22 mouse cellular contexts compared by ENCODE assay signal in genomic region chr13:44915382-44915781, GRCm38 (mm10).
A peak's percentile ranks its signal among the peaks of the same experiment; 100 is the strongest.
DNase-seq lines count a peak whose midpoint lies in the region; ATAC-seq and TF ChIP-seq lines count a peak whose summit lies in the region.
"Had no signal": no experiment of that assay in that cellular context is flagged by ENCODE, and none has a peak within 500 bp of the region (broad histone marks: within the 10 kb centered on the region; RNA-seq: fewer than 3 reads in every experiment).

No protein-coding gene starts in this region.

- H3K27me3 ChIP-seq in heart, embryonic 10.5 days (ENCODE audit: insufficient read depth, poor library complexity, severe bottlenecking), result no peaks in the 10 kb centered on the region
- H3K27me3 ChIP-seq in liver, embryonic 14.5 days (ENCODE audit: control insufficient read depth, insufficient read depth, low read length), result no peaks in the 10 kb centered on the region
- H3K27me3 ChIP-seq: embryonic facial prominence, embryonic 15.5 days; heart, embryonic 15.5 days; hindbrain, embryonic 13.5 days; limb, embryonic 12.5 days had no signal

- H3K4me1 ChIP-seq in heart, embryonic 10.5 days, result peaks cover 5% of the 10 kb centered on the region; the same call in 1 of the 2 replicates
- H3K4me1 ChIP-seq in liver, embryonic 14.5 days (replicated peaks; ENCODE audit: control insufficient read depth in 2 of 2, insufficient read depth in 2 of 2, low read length in 1 of 2), result peaks cover 10 to 19% of the 10 kb centered on the region in 2 experiments
- H3K4me1 ChIP-seq in lung, adult 2 months (ENCODE audit: control insufficient read depth, insufficient read depth, low read length), result no peaks in the 10 kb centered on the region
- H3K4me1 ChIP-seq: embryonic facial prominence, embryonic 10.5 days; limb, embryonic 12.5 days had no signal

- no peak overlapping the region for H3K9ac ChIP-seq in liver, embryonic 14.5 days (replicated peaks)
- H3K9ac ChIP-seq: embryonic facial prominence, embryonic 15.5 days; heart, embryonic 15.5 days; hindbrain, embryonic 13.5 days; limb, embryonic 12.5 days had no signal

- peak; percentile 57 for TF ChIP-seq EP300 in liver, embryonic 14.5 days (IDR thresholded peaks at IDR 0.05; ENCODE audit: low read depth)

- no peak overlapping the region for H3K27ac ChIP-seq in heart, embryonic 10.5 days
- H3K27ac ChIP-seq in liver, embryonic 14.5 days, result no peak overlapping the region
- H3K27ac ChIP-seq: embryonic facial prominence, embryonic 10.5 days; embryonic facial prominence, embryonic 15.5 days; hindbrain, embryonic 13.5 days; limb, embryonic 12.5 days had no signal

- H3K4me3 ChIP-seq in heart, embryonic 10.5 days, result no peak overlapping the region
- no peak overlapping the region for H3K4me3 ChIP-seq in liver, embryonic 14.5 days (ENCODE audit: insufficient read depth in 1 of 2, low read depth in 2 of 2, low read length in 2 of 2)
- no peak overlapping the region for H3K4me3 ChIP-seq in lung, adult 2 months (replicated peaks; ENCODE audit: extremely low read depth, low read depth, low read length)
- H3K4me3 ChIP-seq: embryonic facial prominence, embryonic 10.5 days; embryonic facial prominence, embryonic 15.5 days; heart, embryonic 15.5 days; hindbrain, embryonic 13.5 days; limb, embryonic 12.5 days had no signal

- DNase-seq in heart, adult 11 months, result peak; percentile 66
- DNase-seq in heart, embryonic 10.5 days (ENCODE audit: low spot score), result no peak
- DNase-seq in liver, embryonic 14.5 days (ENCODE audit: low read depth in 3 of 3, low spot score in 3 of 3), result peak; percentile 27 to 35 (median 31)
- DNase-seq in lung, adult 2 months, result no peak
- DNase-seq in layer of hippocampus, postnatal 14 days (ENCODE audit: low spot score in 2 of 2), result no peak
- DNase-seq in right cerebral cortex, postnatal 14 days, result no peak
- DNase-seq: adrenal gland, postnatal 25 days; gastrocnemius, postnatal 25 days; heart, postnatal 36 days; kidney, adult 9 months; layer of hippocampus, adult 9-11 months; lung, adult 18-20 months; lung, postnatal 14 days had no signal

- peaks cover 98% of the 10 kb centered on the region for H3K36me3 ChIP-seq in heart, embryonic 10.5 days
- H3K36me3 ChIP-seq in liver, embryonic 14.5 days (replicated peaks; ENCODE audit: control insufficient read depth, insufficient read depth, low read depth), result peaks cover 26% of the 10 kb centered on the region

- H3K4me2 ChIP-seq in liver, embryonic 14.5 days (ENCODE audit: low read depth), result peak overlapping the region; percentile 38
- H3K4me2 ChIP-seq: embryonic facial prominence, embryonic 15.5 days; heart, embryonic 15.5 days; hindbrain, embryonic 13.5 days; limb, embryonic 12.5 days had no signal

- TF ChIP-seq CTCF in liver, embryonic 14.5 days (IDR thresholded peaks at IDR 0.05; ENCODE audit: low read depth), result no peak
- no peak for TF ChIP-seq CTCF in lung, adult 2 months (IDR thresholded peaks at IDR 0.05; ENCODE audit: insufficient read depth, low read length)

- no peaks in the 10 kb centered on the region for H3K9me3 ChIP-seq in heart, embryonic 10.5 days
- H3K9me3 ChIP-seq in liver, embryonic 14.5 days (ENCODE audit: control insufficient read depth, low read length), result no peaks in the 10 kb centered on the region
- H3K9me3 ChIP-seq: embryonic facial prominence, embryonic 10.5 days; embryonic facial prominence, embryonic 15.5 days; heart, embryonic 15.5 days; hindbrain, embryonic 13.5 days; limb, embryonic 12.5 days had no signal

- TF ChIP-seq POLR2A in lung, adult 2 months (IDR thresholded peaks at IDR 0.05; ENCODE audit: borderline replicate concordance, extremely low read depth, low read depth, low read length), result no peak

- ATAC-seq in granulocyte monocyte progenitor cell, adult 5-6 weeks (replicated peaks; ENCODE audit: poor library complexity, severe bottlenecking), result peak; percentile 84
- peak; percentile 64 for ATAC-seq in liver, embryonic 14.5 days (ENCODE audit: insufficient read depth)
- peak; percentile 71 for ATAC-seq in megakaryocyte progenitor cell, adult 5-6 weeks (replicated peaks; ENCODE audit: poor library complexity)
- ATAC-seq: forebrain, embryonic 14.5 days; intestine, embryonic 16.5 days had no signal

- WGBS in heart, embryonic 10.5 days, result 78% methylated on average over 5 of the region's 5 CpGs
- 15% methylated on average over 5 of the region's 5 CpGs for WGBS in liver, embryonic 14.5 days (ENCODE audit: insufficient replicate concordance)
- 72% methylated on average over 5 of the region's 5 CpGs for WGBS in lung, adult 2 months

Comparison
In these comparisons a context has a peak if more than half of its experiments do, and no peak if none do; other contexts are left out.
1. DNase-seq: peak in heart, adult 11 months (single experiment) and liver, embryonic 14.5 days (3 of 3); none in heart, embryonic 10.5 days (single experiment), lung, adult 2 months (single experiment), layer of hippocampus, postnatal 14 days (0 of 2) and right cerebral cortex, postnatal 14 days (single experiment).
2. Peak in every context shown above with its lines, with median percentiles within 50 percentile points of each other: ATAC-seq.